Mouse (Mus musculus) MEL (cell line): Measurements from ENCODE around the gene Ncoa5. TPM values are rescaled to one million over a fixed set of nuclear protein-coding genes. Genes with fewer than 3 reads are reported as not detected.

Experiments used
- DNase-seq: peaks from one replicate; pipeline ENCODE4 v3.0.0; 2011; ENCODE audit warnings: low read depth, low spot score
- H3K27ac ChIP-seq: 2 replicates; pipeline ENCODE4 v1.5.1; 2012; ENCODE audit warnings: low read depth, mild to moderate bottlenecking, control low read depth, low read length, moderate library complexity; ENCODE audit not compliant: control insufficient read depth
- H3K27me3 ChIP-seq, 2 experiments: fragments of 150-350 bp in 1 of 2; sonication (generic) in 1 of 2; 2 replicates each; pipeline ENCODE4 v1.6.1; 2012; ENCODE audit warnings: low read length in 2 of 2, mild to moderate bottlenecking in 2 of 2, improper control_type of control experiment in 1 of 2, moderate library complexity in 1 of 2; ENCODE audit not compliant: insufficient read depth in 2 of 2, control insufficient read depth in 1 of 2
- H3K36me3 ChIP-seq, 2 experiments: 2 replicates each; pipeline ENCODE4 v1.6.1; 2012 to 2014; ENCODE audit warnings: low read length in 2 of 2, improper control_type of control experiment in 1 of 2, inconsistent platforms in 1 of 2, mild to moderate bottlenecking in 1 of 2; ENCODE audit not compliant: insufficient read depth in 2 of 2, control insufficient read depth in 1 of 2
- H3K4me1 ChIP-seq, 2 experiments: fragments of 150-350 bp in 1 of 2; sonication (generic) in 1 of 2; 2 replicates each; pipeline ENCODE4 v1.6.1; 2012; ENCODE audit warnings: low read length in 2 of 2, improper control_type of control experiment in 1 of 2, mild to moderate bottlenecking in 1 of 2; ENCODE audit not compliant: insufficient read depth in 2 of 2, control insufficient read depth in 1 of 2
- H3K4me3 ChIP-seq, 2 experiments: fragments of 150-350 bp in 1 of 2; sonication (generic) in 1 of 2; 2 replicates each; pipeline ENCODE4 v1.5.1; 2012; ENCODE audit warnings: low read depth in 2 of 2, low read length in 2 of 2, mild to moderate bottlenecking in 2 of 2, moderate library complexity in 2 of 2, control low read depth in 1 of 2, improper control_type of control experiment in 1 of 2; ENCODE audit not compliant: control insufficient read depth in 1 of 2, insufficient read depth in 1 of 2
- H3K79me2 ChIP-seq: 2 replicates; pipeline ENCODE4 v1.6.1; 2012; ENCODE audit warnings: mild to moderate bottlenecking, low read length, moderate library complexity; ENCODE audit not compliant: control insufficient read depth, poor library complexity, insufficient read depth
- H3K9ac ChIP-seq: 2 replicates; pipeline ENCODE4 v1.6.1; 2012; ENCODE audit warnings: low read depth, mild to moderate bottlenecking, control low read depth, low read length, moderate library complexity; ENCODE audit not compliant: control insufficient read depth, poor library complexity, severe bottlenecking
- H3K9me3 ChIP-seq: fragments of 150-350 bp; sonication (generic); replicated peaks from 2 replicates; pipeline ENCODE4 v1.6.1; 2012; ENCODE audit warnings: mild to moderate bottlenecking, low read length, improper control_type of control experiment, moderate library complexity; ENCODE audit not compliant: insufficient read depth
- ETS1 ChIP-seq: IDR thresholded peaks from 2 replicates; pipeline ENCODE4 v1.6.1; 2012; ENCODE audit warnings: low read depth, mild to moderate bottlenecking, inconsistent platforms, low read length, improper control_type of control experiment, moderate library complexity
- GATA1 ChIP-seq: IDR thresholded peaks from 2 replicates; pipeline ENCODE4 v1.6.1; 2011; ENCODE audit warnings: low read depth, low read length, improper control_type of control experiment
- JUND ChIP-seq: IDR thresholded peaks from 2 replicates; pipeline ENCODE4 v1.6.1; 2011; ENCODE audit warnings: low read depth, mild to moderate bottlenecking, improper control_type of control experiment, low read length
- MAFK ChIP-seq: IDR thresholded peaks from 2 replicates; pipeline ENCODE4 v1.6.1; 2011; ENCODE audit warnings: low read depth, mild to moderate bottlenecking, low read length, improper control_type of control experiment, borderline replicate concordance
- MAZ ChIP-seq: IDR thresholded peaks from 2 replicates; pipeline ENCODE4 v1.6.1; 2012; ENCODE audit warnings: low read depth, mild to moderate bottlenecking, inconsistent platforms, low read length, improper control_type of control experiment
- MXI1 ChIP-seq: IDR thresholded peaks from 2 replicates; pipeline ENCODE4 v1.6.1; 2011; ENCODE audit warnings: mild to moderate bottlenecking, low read depth, low read length, improper control_type of control experiment
- MYC ChIP-seq: IDR thresholded peaks from 2 replicates; pipeline ENCODE4 v1.6.1; 2011; ENCODE audit warnings: low read depth, mild to moderate bottlenecking, low read length, improper control_type of control experiment, moderate library complexity
- NELFE ChIP-seq: IDR thresholded peaks from 2 replicates; pipeline ENCODE4 v1.6.1; 2011; ENCODE audit warnings: low read depth, low read length, improper control_type of control experiment
- NRF1 ChIP-seq: IDR thresholded peaks from 2 replicates; pipeline ENCODE4 v1.6.1; 2014; ENCODE audit warnings: low read depth, mild to moderate bottlenecking, inconsistent platforms, low read length, improper control_type of control experiment, moderate library complexity; ENCODE audit not compliant: poor library complexity, insufficient read depth, severe bottlenecking
- POLR2A ChIP-seq, 2 experiments: IDR thresholded peaks; 2 replicates each; pipeline ENCODE4 v1.6.1; 2011 to 2012; ENCODE audit warnings: low read length in 2 of 2, mild to moderate bottlenecking in 2 of 2, control low read depth in 1 of 2, improper control_type of control experiment in 1 of 2, low read depth in 1 of 2, moderate library complexity in 1 of 2; ENCODE audit not compliant: control insufficient read depth in 1 of 2, insufficient read depth in 1 of 2, poor library complexity in 1 of 2
- POLR2AphosphoS2 ChIP-seq: IDR thresholded peaks from 2 replicates; pipeline ENCODE4 v1.6.1; 2011; ENCODE audit warnings: low read length, improper control_type of control experiment
- RAD21 ChIP-seq: IDR thresholded peaks from 2 replicates; pipeline ENCODE4 v1.6.1; 2011; ENCODE audit warnings: mild to moderate bottlenecking, low read depth, low read length, improper control_type of control experiment
- RCOR1 ChIP-seq: IDR thresholded peaks from 2 replicates; pipeline ENCODE4 v1.6.1; 2012; ENCODE audit warnings: low read depth, mild to moderate bottlenecking, inconsistent platforms, low read length, improper control_type of control experiment
- SIN3A ChIP-seq: IDR thresholded peaks from 2 replicates; pipeline ENCODE4 v1.6.1; 2012; ENCODE audit warnings: low read length, improper control_type of control experiment, inconsistent platforms
- SMC3 ChIP-seq: IDR thresholded peaks from 2 replicates; pipeline ENCODE4 v1.6.1; 2011; ENCODE audit warnings: low read depth, low read length, improper control_type of control experiment
- TBP ChIP-seq: IDR thresholded peaks from 2 replicates; pipeline ENCODE4 v1.8.0; 2011; ENCODE audit warnings: low read depth, low read length, improper control_type of control experiment
- UBTF ChIP-seq: IDR thresholded peaks from 2 replicates; pipeline ENCODE4 v1.6.1; 2012; ENCODE audit warnings: low read depth, mild to moderate bottlenecking, inconsistent platforms, low read length, improper control_type of control experiment, moderate library complexity, borderline replicate concordance; ENCODE audit not compliant: insufficient read depth
- USF1 ChIP-seq: IDR thresholded peaks from 2 replicates; pipeline ENCODE4 v1.6.1; 2014; ENCODE audit warnings: low read depth, mild to moderate bottlenecking, inconsistent platforms, low read length, improper control_type of control experiment, moderate library complexity
- USF2 ChIP-seq, 2 experiments: IDR thresholded peaks; 2 replicates each; pipeline ENCODE4 v1.6.1; 2011 to 2012; ENCODE audit warnings: improper control_type of control experiment in 2 of 2, low read length in 2 of 2, borderline replicate concordance in 1 of 2, inconsistent platforms in 1 of 2, low read depth in 1 of 2, mild to moderate bottlenecking in 1 of 2; ENCODE audit not compliant: insufficient read depth in 1 of 2
- ZNF384 ChIP-seq: IDR thresholded peaks from 2 replicates; pipeline ENCODE4 v1.6.1; 2012; ENCODE audit warnings: low read depth, mild to moderate bottlenecking, inconsistent platforms, low read length, improper control_type of control experiment
- polyA plus RNA-seq, 2 experiments: library from polyadenylated mRNA; stranded (reverse) in 1 of 2; unstranded in 1 of 2; fragments of >175 nt in 1 of 2; fragments of >200 nt in 1 of 2; gene quantifications; 2 replicates each; pipeline versions ENCODE4 v1.2.1 to v1.2.4; 2012; ENCODE audit warnings: low replicate concordance in 2 of 2, low read depth in 1 of 2; ENCODE audit not compliant: insufficient read length in 2 of 2, insufficient read depth in 1 of 2, missing spikeins in 1 of 2
- total RNA-seq: library from RNA; depleted of rRNA; stranded (reverse); fragments of 300-350 nt; gene quantifications from 2 replicates; pipeline ENCODE4 v1.2.3, GENCODE M21; 2012

Ncoa5 gene
- total and polyA plus RNA-seq, 3 experiments = 35.8 to 76.6 (median 61.0) TPM

DNA sequence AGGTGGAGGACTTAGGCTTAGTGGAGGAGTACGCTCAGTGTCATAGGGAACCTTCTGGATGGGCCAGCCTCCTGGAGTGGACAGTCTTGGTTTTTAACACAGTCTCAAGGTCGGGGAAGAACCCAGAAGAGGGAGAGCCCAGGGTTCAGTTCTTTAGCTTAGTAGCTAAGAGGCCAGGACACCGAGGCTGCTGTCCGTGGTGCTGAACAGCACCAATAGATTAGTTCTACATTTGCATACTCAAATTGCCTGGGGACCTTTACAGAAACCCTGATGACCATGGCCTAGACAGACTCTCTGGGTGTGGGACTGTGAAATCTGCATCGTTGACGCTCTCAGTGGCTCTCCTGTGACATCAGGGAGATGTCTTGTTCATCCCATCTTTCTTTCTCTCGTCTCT lies 54.9 kb downstream of the Ncoa5 start:
- no peaks in the 10 kb centered on the region for H3K4me1 ChIP-seq
- H3K9ac ChIP-seq = no peak overlapping the region
- H3K36me3 ChIP-seq = no peaks in the 10 kb centered on the region
- H3K4me3 ChIP-seq = no peak overlapping the region
- H3K27ac ChIP-seq = no peak overlapping the region
- TF ChIP-seq ZNF384 (no peak), ETS1 (no peak), SIN3A (peak; percentile 66)
- H3K9me3 ChIP-seq = no peaks in the 10 kb centered on the region
- H3K27me3 ChIP-seq = no peaks in the 10 kb centered on the region
- H3K79me2 ChIP-seq = no peaks in the 10 kb centered on the region
- peak; percentile 81 for DNase-seq

DNA sequence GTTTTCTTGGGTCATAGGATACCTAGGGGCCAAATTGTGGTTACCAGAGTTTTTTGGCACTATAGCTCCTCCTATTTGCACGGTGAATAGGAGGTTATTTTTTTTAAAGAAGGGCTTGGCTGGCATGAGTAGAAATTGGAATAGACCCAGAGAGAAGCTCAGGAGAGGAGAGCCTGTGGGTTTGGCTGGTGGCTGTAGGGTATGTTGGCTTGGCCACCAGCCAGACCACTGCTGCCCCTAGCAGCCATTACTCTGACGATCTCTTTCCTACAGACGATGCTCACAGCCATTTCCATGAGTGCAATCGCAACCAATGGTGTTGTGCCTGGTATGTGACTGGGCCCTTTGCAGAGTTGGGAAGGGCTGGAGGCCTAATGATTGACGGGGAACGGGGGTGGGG lies 59.1 kb downstream of the Ncoa5 start:
- Histone ChIP-seq H3K9me3 (no peaks in the 10 kb centered on the region), H3K4me1 (no peaks in the 10 kb centered on the region; a peak in 1 of 4 replicates), H3K36me3 (no peaks in the 10 kb centered on the region), H3K27ac (no peak overlapping the region), H3K9ac (no peak overlapping the region), H3K27me3 (no peaks in the 10 kb centered on the region; a peak in 1 of 4 replicates), H3K4me3 (no peak overlapping the region), H3K79me2 (no peaks in the 10 kb centered on the region)
- DNase-seq = no peak
- no peak for TF ChIP-seq RAD21
- no peak for TF ChIP-seq NRF1
- no peak for TF ChIP-seq JUND
- no peak for TF ChIP-seq POLR2AphosphoS2
- TF ChIP-seq MYC = no peak

DNA sequence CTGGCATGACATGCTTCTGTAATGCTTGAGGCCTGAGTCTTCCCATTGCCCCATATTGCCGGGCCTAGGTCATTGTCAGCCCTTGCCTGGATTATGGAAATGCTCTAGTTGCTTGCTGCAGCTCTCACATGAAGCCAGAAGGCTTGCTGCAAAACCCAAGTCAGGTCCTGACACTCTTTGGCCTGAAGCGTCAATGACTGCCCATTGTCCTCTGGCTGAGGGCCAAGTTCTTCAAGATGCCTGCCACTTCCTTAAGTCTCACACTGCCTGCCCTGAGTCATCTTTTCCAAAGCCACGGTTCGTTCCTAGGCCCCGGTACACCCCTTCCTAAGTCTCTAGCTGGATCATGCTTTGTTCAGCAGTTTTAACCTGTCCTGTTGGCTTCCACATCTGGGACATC lies 62.0 kb downstream of the Ncoa5 start:
- H3K27me3 ChIP-seq = no peaks in the 10 kb centered on the region; a peak in 1 of 4 replicates
- H3K9ac ChIP-seq = no peak overlapping the region
- no peaks in the 10 kb centered on the region for H3K36me3 ChIP-seq
- H3K4me1 ChIP-seq = no peaks in the 10 kb centered on the region; a peak in 1 of 4 replicates
- no peaks in the 10 kb centered on the region for H3K9me3 ChIP-seq
- TF ChIP-seq NELFE (no peak), POLR2A (IDR thresholded peaks at IDR 0.05; ENCODE audit: control insufficient read depth in 1 of 2, insufficient read depth in 1 of 2, low read depth in 1 of 2, low read length in 2 of 2, poor library complexity in 1 of 2) (no peak), USF2 (IDR thresholded peaks at IDR 0.05; ENCODE audit: borderline replicate concordance in 1 of 2, insufficient read depth in 1 of 2, low read depth in 1 of 2, low read length in 2 of 2) (no peak), SIN3A (no peak), MXI1 (no peak), RCOR1 (no peak), USF1 (no peak), SMC3 (no peak), MAZ (no peak), UBTF (no peak), MAFK (no peak), TBP (no peak), GATA1 (no peak)
- no peaks in the 10 kb centered on the region for H3K79me2 ChIP-seq
- peak; percentile 18 for DNase-seq
- no peak overlapping the region for H3K4me3 ChIP-seq
- no peak overlapping the region for H3K27ac ChIP-seq
